Mouse (Mus musculus) testis, adult 2 months (tissue): ENCODE measurements around the gene Gm20517.

Experiments used
- CTCF ChIP-seq: fragments of 200-500 bp; IDR thresholded peaks from 2 replicates; pipeline ENCODE4 v1.5.1; 2012; ENCODE audit warnings: low read depth, mild to moderate bottlenecking, inconsistent platforms, low read length, moderate library complexity; ENCODE audit not compliant: control insufficient read depth, insufficient read depth, insufficient replicate concordance
- POLR2A ChIP-seq: fragments of 200-500 bp; IDR thresholded peaks from 2 replicates; pipeline ENCODE4 v1.6.1; 2012; ENCODE audit warnings: low read depth, mild to moderate bottlenecking, inconsistent platforms, low read length, moderate library complexity; ENCODE audit not compliant: control insufficient read depth

GRCm38 (mm10) chr17:47646683-47647082, 35.3 kb downstream of the Gm20517 start:
- TF ChIP-seq POLR2A (no peak), CTCF (peak; percentile 8; the same call in 1 of the 2 replicates)
